Mouse (Mus musculus) lung, postnatal 0 days (tissue): ENCODE results near the gene Dcst2.

Source experiments
- CTCF ChIP-seq: IDR thresholded peaks from 2 replicates; pipeline ENCODE4 v1.5.1; 2016; ENCODE audit warnings: antibody characterized with exemption, mild to moderate bottlenecking
- EP300 ChIP-seq: IDR thresholded peaks from 2 replicates; pipeline ENCODE4 v1.6.1; 2016; ENCODE audit warnings: antibody characterized with exemption, mild to moderate bottlenecking, control low read depth

DNA sequence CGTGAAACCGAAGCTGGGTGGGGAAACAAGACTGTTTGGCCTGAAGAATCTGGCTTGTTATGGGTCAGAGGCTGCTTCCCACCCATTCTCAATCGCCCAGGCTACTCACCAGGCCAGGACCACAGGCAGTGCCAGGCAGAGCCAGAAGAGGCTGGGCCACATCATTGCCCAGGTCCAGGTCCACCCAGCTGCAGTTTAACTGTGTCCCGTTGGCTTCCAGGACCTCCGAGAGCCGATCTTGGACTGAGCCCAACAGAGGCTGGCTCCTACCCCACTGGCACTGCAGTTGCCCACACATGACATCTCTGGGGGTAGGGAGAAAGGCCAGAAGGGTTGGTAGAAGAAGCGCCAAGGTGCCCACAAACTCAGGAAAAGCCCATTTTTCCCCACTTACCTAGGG, 18.5 kb upstream of the Dcst2 start:
- TF ChIP-seq CTCF (no peak), EP300 (no peak)
